Mouse (Mus musculus) liver, embryonic 11.5 days (tissue): ENCODE results near the gene Ccdc174. TPM values are rescaled to one million over a fixed set of nuclear protein-coding genes. Genes with fewer than 3 reads are reported as not detected.
A peak's percentile ranks its signal among the peaks of the same experiment; 100 is the strongest.

Experiments used
- ATAC-seq: fragments of 200-750 bp; cut with Nextera tagmentation; replicated peaks from 2 replicates; pipeline ENCODE4 v1.8.0; 2017; ENCODE audit warnings: moderate number of reproducible peaks, mild to moderate bottlenecking, moderate TSS enrichment, moderate library complexity; ENCODE audit not compliant: low FRiP score
- DNase-seq: peaks from one replicate; pipeline ENCODE4 v3.0.0-alpha.2; 2017; ENCODE audit warnings: low spot score
- H3K27ac ChIP-seq: fragments of 300-500 bp; sonication (generic); 2 replicates; pipeline ENCODE4 v1.5.1; 2014; ENCODE audit warnings: mild to moderate bottlenecking, low read depth, low read length, control low read depth
- H3K27me3 ChIP-seq: fragments of 300-500 bp; sonication (generic); replicated peaks from 2 replicates; pipeline ENCODE4 v1.6.1; 2014; ENCODE audit warnings: low read length, mixed read lengths; ENCODE audit not compliant: control insufficient read depth, insufficient read depth
- H3K36me3 ChIP-seq: fragments of 300-500 bp; sonication (generic); 2 replicates; pipeline ENCODE4 v1.6.1; 2014; ENCODE audit warnings: mild to moderate bottlenecking, low read length, moderate library complexity, mixed read lengths; ENCODE audit not compliant: control insufficient read depth, insufficient read depth
- H3K4me1 ChIP-seq: fragments of 300-500 bp; sonication (generic); replicated peaks from 2 replicates; pipeline ENCODE4 v1.6.1; 2014; ENCODE audit warnings: low read length, mixed read lengths; ENCODE audit not compliant: control insufficient read depth, insufficient read depth
- H3K4me2 ChIP-seq: fragments of 300-500 bp; sonication (generic); 2 replicates; pipeline ENCODE4 v1.6.1; 2014; ENCODE audit warnings: mild to moderate bottlenecking, control low read depth, moderate library complexity
- H3K4me3 ChIP-seq: fragments of 300-500 bp; sonication (generic); 2 replicates; pipeline ENCODE4 v1.5.1; 2014; ENCODE audit warnings: low read depth, low read length, control low read depth
- H3K9ac ChIP-seq: fragments of 300-500 bp; sonication (generic); 2 replicates; pipeline ENCODE4 v1.6.1; 2014; ENCODE audit warnings: low read depth, low read length, control low read depth
- H3K9me3 ChIP-seq: fragments of 300-500 bp; sonication (generic); 2 replicates; pipeline ENCODE4 v1.6.1; 2016; ENCODE audit warnings: low read length, inconsistent platforms, mixed read lengths; ENCODE audit not compliant: control insufficient read depth
- WGBS: fragments of 180-500 bp; shearing (Covaris S2); extraction: QIAGEN DNeasy Blood & Tissue Kit; methylation state at CpG from one replicate; pipeline ENCODE4 v1.1.7; 2014; 5-methylcytosine and 5-hydroxymethylcytosine counted together
- polyA plus RNA-seq: library from polyadenylated mRNA; unstranded; fragments of >200 nt; fragmentation: Nextera tagmentation; extraction: Ambion mirVana; gene quantifications from 2 replicates; pipeline ENCODE4 v1.2.1, GENCODE M21; 2014

Gene Ccdc174
- 27.1 and 29.8 TPM in 2 replicates for polyA plus RNA-seq

DNA sequence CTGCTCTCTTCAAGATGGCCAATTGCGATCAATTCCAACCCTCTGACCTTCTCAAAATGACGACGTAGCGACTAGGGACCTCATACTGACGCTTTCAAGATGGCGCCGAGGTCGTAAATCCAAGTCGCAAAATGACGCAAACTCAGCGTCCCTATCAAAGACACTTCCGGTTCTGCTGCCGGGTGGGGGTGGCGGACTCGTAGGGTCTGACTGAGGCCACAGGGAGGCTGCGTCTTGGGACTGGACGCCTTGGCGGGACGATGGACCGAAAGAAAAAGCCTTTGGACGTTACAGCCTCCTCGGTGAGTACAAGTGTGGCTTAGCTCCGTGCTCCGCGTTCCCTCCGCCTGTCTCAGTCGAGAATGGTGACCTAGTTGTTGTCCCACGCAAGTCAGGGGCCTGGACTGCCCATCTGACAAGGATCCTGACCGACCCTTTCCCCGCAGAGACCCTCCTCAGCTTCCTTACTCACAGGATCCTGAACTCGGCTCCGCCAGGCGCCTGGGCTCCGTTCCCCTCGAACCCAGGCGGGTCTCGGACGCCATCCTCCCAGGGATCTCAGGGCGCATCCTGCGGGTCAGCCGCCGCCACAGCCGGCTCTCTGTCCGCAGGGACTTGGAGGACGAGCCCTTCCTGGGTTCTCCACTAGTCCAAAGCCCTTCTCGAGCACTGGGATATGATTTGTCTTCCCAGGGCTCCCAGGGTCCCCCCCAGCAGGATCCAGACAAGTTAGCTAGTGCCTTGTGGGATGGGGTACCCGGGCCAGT lies at the start of gene Ccdc174:
TSS of gene Ccdc174 (plus strand) at position 169 of the 767 bp plus-strand sequence.
- Histone ChIP-seq H3K4me1 (peaks cover 13% of the 10 kb centered on the region), H3K4me2 (peak within 1 kb of the TSS; percentile 85), H3K4me3 (peak within 1 kb of the TSS; percentile 94), H3K27ac (peak within 1 kb of the TSS; percentile 45; the same call in 1 of the 2 replicates), H3K27me3 (no peaks in the 10 kb centered on the region), H3K9ac (peak within 1 kb of the TSS; percentile 88), H3K36me3 (peaks cover 15% of the 10 kb centered on the region), H3K9me3 (no peaks in the 10 kb centered on the region)
- DNase-seq, result peak; percentile 86
- under 1% methylated on average over 47 of the region's 47 CpGs for WGBS
- ATAC-seq, result peak; percentile 92

DNA sequence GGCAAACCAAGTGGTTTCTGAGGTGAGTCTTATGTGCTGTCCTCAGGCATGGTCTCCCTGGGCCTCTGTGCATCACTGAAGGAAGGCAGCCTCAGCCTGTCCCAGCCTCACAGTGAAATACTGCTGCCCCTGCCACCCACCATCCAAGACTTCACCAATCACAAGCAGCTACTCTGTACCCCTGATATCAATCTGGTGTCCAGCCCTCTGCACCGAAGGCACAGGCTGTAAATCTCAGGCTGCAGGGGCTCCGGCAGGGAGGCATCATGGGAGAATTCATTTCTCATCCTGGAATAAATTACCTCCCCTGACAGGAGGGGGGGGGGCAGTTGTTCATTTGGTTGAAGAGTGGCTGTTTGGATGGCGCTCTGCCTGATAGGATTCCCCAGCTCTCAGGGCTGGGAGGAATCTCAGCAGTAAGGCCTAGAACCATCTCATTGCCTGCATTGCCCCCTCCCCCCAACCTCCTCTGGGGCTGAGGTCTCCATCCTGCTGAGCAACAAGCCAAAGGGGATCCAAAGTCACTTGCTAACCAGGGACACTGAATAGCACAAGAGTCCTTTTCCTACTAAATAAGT lies 44.9 kb upstream of the Ccdc174 start:
- H3K4me1 ChIP-seq, result no peaks in the 10 kb centered on the region
- 52% methylated on average over 3 of the region's 3 CpGs for WGBS
- no peak overlapping the region for H3K4me2 ChIP-seq
- no peaks in the 10 kb centered on the region for H3K9me3 ChIP-seq
- H3K4me3 ChIP-seq, result no peak overlapping the region
- no peak overlapping the region for H3K27ac ChIP-seq
- DNase-seq (no peak), ATAC-seq (no peak)
- no peak overlapping the region for H3K9ac ChIP-seq
- H3K36me3 ChIP-seq, result no peaks in the 10 kb centered on the region
- peaks cover 2% of the 10 kb centered on the region; the same call in 1 of the 2 replicates for H3K27me3 ChIP-seq

DNA sequence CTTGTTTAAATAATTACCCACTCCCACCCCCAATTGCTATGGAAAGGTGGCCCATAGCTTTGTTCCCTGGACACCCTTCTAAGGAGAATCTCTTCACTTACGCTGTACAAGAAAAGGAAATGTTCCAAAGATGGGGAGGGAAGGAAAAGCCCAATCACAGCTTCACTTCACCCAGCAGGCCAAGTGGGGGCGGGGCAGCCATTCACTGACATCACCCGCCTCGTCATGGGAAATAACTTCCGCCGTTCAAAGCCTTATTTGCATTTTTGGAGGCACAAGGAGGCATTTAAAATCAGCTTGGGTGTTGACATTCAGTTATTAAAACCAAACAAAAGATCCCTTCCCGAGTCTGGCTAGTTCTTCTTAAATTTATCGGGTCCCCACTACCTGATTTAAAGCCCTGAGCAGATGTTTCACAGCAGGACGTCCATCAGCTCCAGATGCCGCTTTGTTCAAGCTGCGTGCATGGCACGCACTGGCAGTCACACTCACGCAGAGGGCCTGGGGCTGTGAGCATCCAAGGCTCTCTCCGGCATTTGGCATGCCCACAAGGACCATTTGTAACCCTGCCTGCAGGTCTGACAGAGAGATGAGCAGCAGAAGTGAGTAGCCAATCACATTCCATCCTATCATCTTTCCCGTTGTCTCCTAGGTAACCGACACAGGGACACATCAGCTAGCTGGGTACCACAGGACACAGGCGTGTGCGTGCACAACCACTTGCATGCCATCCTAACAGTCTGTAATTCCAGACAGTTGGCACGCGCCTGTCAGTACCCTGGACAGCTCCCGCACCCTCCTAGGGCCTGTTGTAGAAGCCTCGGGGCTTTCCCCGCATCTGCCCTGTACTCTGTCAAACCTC lies 38.6 kb upstream of the Ccdc174 start:
- no peaks in the 10 kb centered on the region for H3K36me3 ChIP-seq
- H3K4me1 ChIP-seq, result no peaks in the 10 kb centered on the region
- H3K4me3 ChIP-seq, result no peak overlapping the region
- H3K9me3 ChIP-seq, result no peaks in the 10 kb centered on the region
- H3K9ac ChIP-seq, result no peak overlapping the region
- DNase-seq (peak; percentile 72), ATAC-seq (no peak)
- WGBS, result 20% methylated on average over 23 of the region's 23 CpGs
- no peak overlapping the region for H3K27ac ChIP-seq
- H3K4me2 ChIP-seq, result no peak overlapping the region
- H3K27me3 ChIP-seq, result peaks cover 53% of the 10 kb centered on the region

DNA sequence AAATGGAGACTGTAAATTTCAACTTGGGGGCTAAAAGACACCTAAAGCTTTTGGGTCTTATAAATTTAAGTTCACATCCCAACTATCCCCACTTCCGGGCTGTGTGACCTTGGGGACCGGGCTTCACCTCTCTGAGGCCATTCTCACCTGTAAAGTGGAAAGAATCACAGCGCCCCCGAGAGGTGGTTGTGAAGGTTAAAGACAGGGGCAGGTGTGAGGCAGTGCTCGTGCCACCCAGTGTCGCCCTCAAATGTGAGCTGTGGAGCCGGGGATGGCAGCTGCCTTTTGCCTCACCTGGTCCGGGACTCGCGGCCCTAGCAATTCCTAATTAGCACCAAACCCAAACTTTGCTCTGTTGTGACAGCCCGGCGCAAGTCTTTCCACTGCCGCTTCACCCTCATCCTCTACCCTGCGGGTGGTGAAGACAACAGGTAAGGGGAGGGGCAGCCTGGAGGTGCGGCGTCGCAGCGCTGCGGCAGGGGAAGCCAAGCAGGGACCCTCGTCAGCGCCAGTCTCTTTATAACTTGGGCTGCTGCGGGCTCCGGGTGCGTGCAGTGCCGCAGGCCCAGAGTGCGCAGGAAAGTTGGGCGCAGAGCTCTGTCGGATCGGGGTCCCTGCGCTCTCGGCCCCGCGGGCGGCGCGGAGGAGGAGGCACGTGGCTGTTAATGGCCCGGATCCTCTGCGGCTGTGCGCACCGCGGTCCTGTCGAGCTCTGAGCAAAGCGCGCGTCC lies 34.8 kb upstream of the Ccdc174 start:
- H3K4me1 ChIP-seq, result no peaks in the 10 kb centered on the region
- H3K36me3 ChIP-seq, result no peaks in the 10 kb centered on the region
- H3K9ac ChIP-seq, result no peak overlapping the region
- WGBS, result 7% methylated on average over 41 of the region's 46 CpGs
- ATAC-seq, result no peak
- peaks cover 78% of the 10 kb centered on the region for H3K27me3 ChIP-seq
- DNase-seq, result no peak
- no peaks in the 10 kb centered on the region for H3K9me3 ChIP-seq
- H3K27ac ChIP-seq, result no peak overlapping the region
- H3K4me3 ChIP-seq, result peak overlapping the region; percentile 46
- peak overlapping the region; percentile 66 for H3K4me2 ChIP-seq

DNA sequence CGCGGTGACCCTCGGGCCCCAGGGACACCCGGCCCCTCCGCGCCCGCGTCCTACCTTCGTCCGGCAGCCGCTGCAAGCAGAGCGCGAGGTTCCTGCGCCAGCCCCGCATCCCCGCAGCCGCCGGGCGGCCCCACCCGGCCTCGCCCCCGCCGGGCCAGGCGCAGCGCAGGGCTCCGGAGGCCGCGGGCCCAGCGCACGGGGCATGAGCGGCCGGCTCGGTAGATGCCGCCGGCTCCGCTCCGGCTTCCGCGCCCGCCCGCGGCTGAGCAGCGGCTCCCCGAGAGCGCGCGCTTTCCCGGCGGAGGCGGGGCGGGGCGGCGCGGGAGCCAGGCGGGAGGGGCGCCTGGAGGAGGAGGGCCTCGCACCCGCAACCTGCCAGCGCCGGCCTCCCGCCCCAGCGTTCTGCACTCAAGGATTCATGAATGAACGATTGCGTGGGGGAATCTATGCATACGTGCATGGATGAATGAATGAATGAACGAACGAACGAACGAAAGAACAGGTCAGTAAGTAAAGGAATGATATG lies 34.2 kb upstream of the Ccdc174 start:
- H3K27ac ChIP-seq, result no peak overlapping the region
- 5% methylated on average over 69 of the region's 69 CpGs for WGBS

DNA sequence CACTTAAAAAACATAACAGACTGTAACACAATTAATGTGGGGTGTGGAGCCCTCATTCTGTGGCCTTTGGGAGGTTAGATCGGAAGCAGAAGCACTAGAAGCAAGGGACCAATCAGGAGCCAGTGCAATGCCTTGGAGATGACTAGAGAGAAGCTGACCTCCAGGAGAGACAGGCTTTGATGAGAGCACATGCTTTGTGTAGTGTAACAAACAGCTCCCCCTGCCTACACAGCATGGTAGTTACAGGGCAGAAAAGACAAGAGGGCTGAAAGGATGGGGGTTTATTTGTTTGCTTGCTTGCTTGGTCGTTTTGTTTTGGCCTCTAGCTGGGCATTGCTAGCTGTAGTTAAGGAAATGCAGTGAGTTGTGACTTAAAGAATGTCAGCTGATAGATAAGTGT lies 25.3 kb upstream of the Ccdc174 start:
- H3K4me3 ChIP-seq, result no peak overlapping the region
- H3K36me3 ChIP-seq, result no peaks in the 10 kb centered on the region
- H3K4me2 ChIP-seq, result no peak overlapping the region
- H3K27me3 ChIP-seq, result peaks cover 7% of the 10 kb centered on the region
- no peaks in the 10 kb centered on the region for H3K9me3 ChIP-seq
- DNase-seq, result no peak
- H3K27ac ChIP-seq, result no peak overlapping the region
- 9% methylated on average over 2 of the region's 2 CpGs for WGBS
- no peak for ATAC-seq
- H3K9ac ChIP-seq, result no peak overlapping the region
- no peaks in the 10 kb centered on the region for H3K4me1 ChIP-seq

More for the DNA sequence above, 34.2 kb upstream of the Ccdc174 start:
- Histone ChIP-seq H3K4me2 (peak overlapping the region; percentile 66), H3K4me1 (no peaks in the 10 kb centered on the region), H3K36me3 (no peaks in the 10 kb centered on the region), H3K9ac (no peak overlapping the region), H3K4me3 (peak overlapping the region; percentile 46), H3K27me3 (peaks cover 77% of the 10 kb centered on the region), H3K9me3 (no peaks in the 10 kb centered on the region)
- no peak for ATAC-seq
- no peak for DNase-seq

DNA sequence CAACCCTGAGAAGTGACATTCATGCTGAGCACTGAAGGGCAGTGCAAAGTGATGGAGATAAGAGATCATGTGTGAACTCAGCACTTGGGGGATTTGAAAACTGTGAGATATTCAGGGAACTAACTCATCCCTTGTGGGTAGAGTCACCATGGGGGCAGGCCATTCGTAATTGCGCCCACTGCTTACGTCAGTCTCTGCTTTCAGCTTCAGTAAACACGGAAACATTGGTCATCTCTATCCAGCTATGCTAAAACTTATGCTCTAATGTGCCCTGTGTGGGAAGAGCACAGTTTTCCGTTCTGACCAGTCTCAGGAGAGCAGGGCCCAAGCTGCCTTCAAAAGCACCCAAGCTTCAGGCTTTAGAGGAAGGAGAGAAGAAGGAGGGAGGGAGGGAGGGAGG lies 19.5 kb upstream of the Ccdc174 start:
- ATAC-seq (no peak), DNase-seq (no peak)
- H3K36me3 ChIP-seq, result no peaks in the 10 kb centered on the region
- no peaks in the 10 kb centered on the region for H3K4me1 ChIP-seq
- 59% methylated on average over 5 of the region's 5 CpGs for WGBS
- no peak overlapping the region for H3K4me3 ChIP-seq
- no peak overlapping the region for H3K4me2 ChIP-seq
- H3K27me3 ChIP-seq, result peaks cover 10% of the 10 kb centered on the region
- H3K27ac ChIP-seq, result no peak overlapping the region
- no peak overlapping the region for H3K9ac ChIP-seq
- H3K9me3 ChIP-seq, result no peaks in the 10 kb centered on the region

DNA sequence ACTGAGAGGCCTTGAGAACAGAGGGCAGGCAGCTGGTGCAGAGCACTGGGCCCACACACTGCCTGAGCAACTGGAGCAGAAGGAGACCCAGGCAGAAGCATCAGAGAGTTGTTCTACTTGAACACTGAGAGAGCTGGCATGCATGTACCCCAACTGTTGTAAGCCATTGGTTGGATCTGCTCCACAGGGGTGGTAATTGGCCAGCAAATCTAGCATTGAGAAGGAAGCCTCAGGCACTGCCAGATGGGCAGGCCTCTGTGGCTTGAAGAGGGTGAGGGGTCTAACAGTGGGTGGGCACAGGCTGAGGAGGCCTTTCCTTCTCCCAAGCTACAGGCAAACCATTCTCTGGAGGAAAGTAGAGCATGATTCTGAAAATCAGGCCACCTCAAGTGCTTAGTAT lies 15.0 kb upstream of the Ccdc174 start:
- no peaks in the 10 kb centered on the region for H3K4me1 ChIP-seq
- 0 out of 2 replicates have a peak, but pooled peaks cover 3% of the 10 kb centered on the region for H3K27me3 ChIP-seq
- H3K36me3 ChIP-seq, result no peaks in the 10 kb centered on the region
- no peak overlapping the region for H3K27ac ChIP-seq
- no peaks in the 10 kb centered on the region for H3K9me3 ChIP-seq
- H3K4me2 ChIP-seq, result no peak overlapping the region
- ATAC-seq, result no peak
- no peak overlapping the region for H3K4me3 ChIP-seq
- H3K9ac ChIP-seq, result no peak overlapping the region
- no peak for DNase-seq
